Comparison of ENCODE assay signal across 17 mouse cellular contexts in the genomic region with DNA sequence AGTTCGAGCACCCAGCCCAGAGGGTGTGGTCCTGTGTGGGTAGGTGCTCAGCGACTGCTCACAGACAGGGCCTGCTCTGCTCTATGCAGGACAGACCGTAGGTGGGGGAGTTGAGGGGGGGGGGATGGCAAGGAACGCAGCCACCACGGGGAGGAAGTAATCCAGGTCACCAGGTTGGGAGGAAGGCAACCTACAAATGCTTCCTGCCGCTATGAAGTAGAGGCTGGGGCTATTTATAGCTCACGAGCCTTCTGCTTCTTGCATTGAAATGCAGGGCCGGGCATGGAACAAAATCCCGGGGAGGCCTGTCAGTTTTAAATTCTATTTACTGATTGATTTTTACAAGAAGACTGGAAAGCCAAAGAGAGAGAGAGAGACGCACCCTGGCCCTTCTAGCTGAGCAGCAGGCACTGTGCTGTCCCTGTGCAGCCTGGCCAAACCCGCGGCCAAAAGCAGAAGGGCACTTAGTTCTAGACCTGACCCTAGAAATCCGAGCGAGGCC. TPM values are rescaled to one million over a fixed set of nuclear protein-coding genes. Genes with fewer than 3 reads are reported as not detected.
DNase-seq lines count a peak whose midpoint lies in the region; ATAC-seq and TF ChIP-seq lines count a peak whose summit lies in the region.
"Had no signal": no experiment of that assay in that cellular context is flagged by ENCODE, and none has a peak within 500 bp of the region (broad histone marks: within the 10 kb centered on the region; RNA-seq: fewer than 3 reads in every experiment).

No protein-coding gene starts in this region.

- H3K9ac ChIP-seq in heart, postnatal 0 days (replicated peaks; ENCODE audit: low read depth, low read length), result no peak overlapping the region
- H3K9ac ChIP-seq in stomach, embryonic 15.5 days, result no peak overlapping the region
- no peak overlapping the region for H3K9ac ChIP-seq in stomach, postnatal 0 days (ENCODE audit: low read length)
- H3K9ac ChIP-seq: embryonic facial prominence, embryonic 15.5 days; liver, embryonic 15.5 days had no signal

- intact Hi-C loops in heart, postnatal 14 days (cut with DNase I), result no loop called here

- 0 out of 2 replicates have a peak, but pooled peaks have one; percentile 33 for ATAC-seq in heart, postnatal 0 days (ENCODE audit: insufficient read depth, low read depth)
- no peak for ATAC-seq in stomach, embryonic 15.5 days (ENCODE audit: insufficient read depth, low FRiP score, low read depth)
- ATAC-seq in stomach, postnatal 0 days (ENCODE audit: low FRiP score, low TSS enrichment), result no peak
- ATAC-seq in monocyte, adult 5-6 weeks (replicated peaks; ENCODE audit: insufficient number of reproducible peaks, low FRiP score, low TSS enrichment, poor library complexity, severe bottlenecking), result no peak

- no peak for TF ChIP-seq CTCF in heart, postnatal 0 days (IDR thresholded peaks at IDR 0.05; ENCODE audit: low read depth)
- no peak for TF ChIP-seq CTCF in stomach, postnatal 0 days (IDR thresholded peaks at IDR 0.05; ENCODE audit: low read depth)

- H3K4me1 ChIP-seq in heart, postnatal 0 days (ENCODE audit: control insufficient read depth, insufficient read depth), result no peaks in the 10 kb centered on the region
- peaks cover 6% of the 10 kb centered on the region for H3K4me1 ChIP-seq in stomach, embryonic 15.5 days
- no peaks in the 10 kb centered on the region for H3K4me1 ChIP-seq in stomach, postnatal 0 days (replicated peaks; ENCODE audit: control insufficient read depth, insufficient read depth)
- H3K4me1 ChIP-seq: liver, embryonic 15.5 days had no signal

- no peak overlapping the region for H3K4me2 ChIP-seq in heart, postnatal 0 days (ENCODE audit: low read depth, low read length)
- H3K4me2 ChIP-seq in stomach, embryonic 15.5 days, result no peak overlapping the region
- no peak overlapping the region for H3K4me2 ChIP-seq in stomach, postnatal 0 days (replicated peaks; ENCODE audit: low read depth)
- H3K4me2 ChIP-seq: embryonic facial prominence, embryonic 15.5 days; liver, embryonic 15.5 days had no signal

- H3K9me3 ChIP-seq in heart, postnatal 0 days (replicated peaks; ENCODE audit: control insufficient read depth, low read length), result no peaks in the 10 kb centered on the region
- no peaks in the 10 kb centered on the region for H3K9me3 ChIP-seq in stomach, embryonic 15.5 days
- no peaks in the 10 kb centered on the region for H3K9me3 ChIP-seq in stomach, postnatal 0 days (ENCODE audit: control insufficient read depth, low read length)
- H3K9me3 ChIP-seq: embryonic facial prominence, embryonic 15.5 days; heart, embryonic 10.5 days; limb, embryonic 10.5 days; liver, embryonic 15.5 days had no signal

- no peak for DNase-seq in heart, postnatal 0 days (ENCODE audit: low spot score)
- no peak for DNase-seq in heart, postnatal 14 days
- no peak for DNase-seq in stomach, postnatal 0 days (ENCODE audit: low spot score)
- DNase-seq in cerebellum, postnatal 14 days, result peak; percentile 66 to 78
- no peak for DNase-seq in spleen, adult 12 weeks (ENCODE audit: low spot score)
- DNase-seq: adrenal gland, postnatal 10 days; kidney, adult 11 months; lung, postnatal 4 days; thymus, postnatal 36 days had no signal

- WGBS in heart, postnatal 0 days, result 27% methylated on average over 14 of the region's 14 CpGs
- 33% methylated on average over 14 of the region's 14 CpGs for WGBS in stomach, embryonic 15.5 days
- WGBS in stomach, postnatal 0 days, result 35% methylated on average over 14 of the region's 14 CpGs

- no peak overlapping the region for H3K27ac ChIP-seq in heart, postnatal 0 days (ENCODE audit: low read depth)
- H3K27ac ChIP-seq in stomach, embryonic 15.5 days, result peak overlapping the region; percentile 31; the same call in 1 of the 2 replicates
- H3K27ac ChIP-seq in stomach, postnatal 0 days (replicated peaks), result no peak overlapping the region
- H3K27ac ChIP-seq: embryonic facial prominence, embryonic 15.5 days; heart, embryonic 10.5 days; limb, embryonic 10.5 days; liver, embryonic 15.5 days had no signal

- no peak overlapping the region for H3K4me3 ChIP-seq in heart, postnatal 0 days (ENCODE audit: low read depth, low read length)
- no peak overlapping the region for H3K4me3 ChIP-seq in stomach, embryonic 15.5 days (replicated peaks)
- no peak overlapping the region for H3K4me3 ChIP-seq in stomach, postnatal 0 days (ENCODE audit: low read depth, low read length)
- H3K4me3 ChIP-seq: embryonic facial prominence, embryonic 15.5 days; heart, embryonic 10.5 days; limb, embryonic 10.5 days; liver, embryonic 15.5 days; myocyte had no signal

- no peaks in the 10 kb centered on the region for H3K36me3 ChIP-seq in heart, postnatal 0 days (replicated peaks; ENCODE audit: control insufficient read depth, insufficient read depth, low read length)
- no peaks in the 10 kb centered on the region for H3K36me3 ChIP-seq in stomach, embryonic 15.5 days
- no peaks in the 10 kb centered on the region for H3K36me3 ChIP-seq in stomach, postnatal 0 days (ENCODE audit: control insufficient read depth, insufficient read depth, low read length)
- H3K36me3 ChIP-seq: embryonic facial prominence, embryonic 15.5 days; heart, embryonic 10.5 days; limb, embryonic 10.5 days; liver, embryonic 15.5 days had no signal

- TF ChIP-seq EP300 in heart, postnatal 0 days (IDR thresholded peaks at IDR 0.05; ENCODE audit: low read depth), result no peak
- no peak for TF ChIP-seq EP300 in stomach, postnatal 0 days (optimal IDR thresholded peaks at IDR 0.05)

- H3K27me3 ChIP-seq in heart, postnatal 0 days (ENCODE audit: control insufficient read depth, insufficient read depth, low read length), result 0 out of 2 replicates have a peak, but pooled peaks cover 13% of the 10 kb centered on the region
- H3K27me3 ChIP-seq in stomach, embryonic 15.5 days (replicated peaks), result no peaks in the 10 kb centered on the region
- H3K27me3 ChIP-seq in stomach, postnatal 0 days (ENCODE audit: control insufficient read depth, insufficient read depth, low read length), result no peaks in the 10 kb centered on the region
- H3K27me3 ChIP-seq: embryonic facial prominence, embryonic 15.5 days; liver, embryonic 15.5 days had no signal

RNA-seq across cellular contexts. Expression of gene Rims4, which starts 18.5 kb away (rescaled TPM):
- 0.08 and 2.0 TPM in 2 replicates for total RNA-seq in heart, postnatal 0 days (2014; rRNA removed; ENCODE audit: low replicate concordance)
- 0.07 and 0.08 TPM in 2 replicates for polyA plus RNA-seq in heart, postnatal 0 days (2015; fragmentation: Nextera tagmentation; extraction: Ambion mirVana)
- total RNA-seq in heart, postnatal 14 days (2021), result under 1 TPM; 0.10 to 0.15 TPM
- polyA plus RNA-seq in stomach, embryonic 15.5 days (2015; fragmentation: Nextera tagmentation; extraction: Ambion mirVana), result 1.0 and 1.3 TPM in 2 replicates
- 0.22 and 0.41 TPM in 2 replicates for polyA plus RNA-seq in stomach, postnatal 0 days (2015; fragmentation: Nextera tagmentation; extraction: Ambion mirVana)
- not detected in 3 replicates for total RNA-seq in monocyte, adult 5-6 weeks (2017)
- total RNA-seq: CH12.LX had no signal
- polyA plus RNA-seq: myocyte had no signal

RNA-seq across cellular contexts. Expression of gene Kcnk15, which starts 46.5 kb away (rescaled TPM):
- total RNA-seq in heart, postnatal 0 days (2014; rRNA removed; ENCODE audit: low replicate concordance), result not detected in 2 replicates
- not detected in 2 replicates for polyA plus RNA-seq in heart, postnatal 0 days (2015; fragmentation: Nextera tagmentation; extraction: Ambion mirVana)
- not detected for total RNA-seq in heart, postnatal 14 days (2021)
- not detected in 2 replicates for polyA plus RNA-seq in stomach, embryonic 15.5 days (2015; fragmentation: Nextera tagmentation; extraction: Ambion mirVana)
- not detected in 2 replicates for polyA plus RNA-seq in stomach, postnatal 0 days (2015; fragmentation: Nextera tagmentation; extraction: Ambion mirVana)
- total RNA-seq in monocyte, adult 5-6 weeks (2017), result not detected in 3 replicates
- total RNA-seq: adrenal gland, postnatal 10 days; CH12.LX had no signal
- polyA plus RNA-seq: embryonic facial prominence, embryonic 15.5 days; heart, embryonic 10.5 days; limb, embryonic 10.5 days; liver, embryonic 15.5 days; myocyte had no signal

Comparison
In these comparisons a context has a peak if more than half of its experiments do, and no peak if none do; other contexts are left out.
1. DNase-seq: peak in cerebellum, postnatal 14 days (2 of 2); none in heart, postnatal 0 days (single experiment), heart, postnatal 14 days (0 of 2), stomach, postnatal 0 days (single experiment) and spleen, adult 12 weeks (single experiment).